Comparison of ENCODE assay signal across 8 mouse cellular contexts in the genomic region with DNA sequence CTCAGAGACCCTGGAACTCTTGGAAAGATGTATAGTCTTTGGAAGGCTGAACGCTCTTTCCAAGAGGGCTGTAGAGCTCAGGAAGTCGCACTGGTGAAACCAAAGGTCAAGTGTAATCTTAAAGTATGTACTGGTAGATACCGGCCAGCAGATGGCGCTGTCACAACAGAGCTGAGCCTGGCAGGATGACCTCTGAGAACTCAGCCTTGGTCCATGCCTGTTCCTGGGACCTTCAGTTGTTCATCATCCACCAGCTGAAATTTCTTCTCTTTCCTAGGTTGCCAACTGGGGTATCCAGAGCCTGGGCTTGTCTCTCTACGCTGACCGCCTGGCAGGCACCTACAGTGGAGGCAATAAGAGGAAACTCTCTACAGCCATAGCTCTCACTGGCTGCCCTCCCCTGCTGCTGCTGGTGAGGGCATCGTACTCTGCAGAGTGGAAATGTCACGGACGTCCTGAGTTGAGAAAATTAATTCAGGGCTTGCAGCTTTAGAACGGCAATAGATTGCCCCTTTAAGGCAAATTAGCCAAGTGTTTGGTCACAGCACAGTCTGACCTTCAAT.
DNase-seq lines count a peak whose midpoint lies in the region; ATAC-seq lines count a peak whose summit lies in the region.

No protein-coding gene starts in this region.

- H3K27ac ChIP-seq in embryonic facial prominence, embryonic 10.5 days (replicated peaks): no peak overlapping the region
- no peak overlapping the region for H3K27ac ChIP-seq in limb, embryonic 12.5 days
- H3K27ac ChIP-seq in neural tube, embryonic 14.5 days (ENCODE audit: low read depth, low read length): no peak overlapping the region

- H3K4me3 ChIP-seq in embryonic facial prominence, embryonic 10.5 days: no peak overlapping the region
- no peak overlapping the region for H3K4me3 ChIP-seq in limb, embryonic 12.5 days (replicated peaks)
- H3K4me3 ChIP-seq in neural tube, embryonic 14.5 days (ENCODE audit: low read depth, low read length): no peak overlapping the region

- H3K4me1 ChIP-seq in embryonic facial prominence, embryonic 10.5 days: no peaks in the 10 kb centered on the region
- no peaks in the 10 kb centered on the region for H3K4me1 ChIP-seq in limb, embryonic 12.5 days (replicated peaks)
- no peaks in the 10 kb centered on the region for H3K4me1 ChIP-seq in neural tube, embryonic 14.5 days (ENCODE audit: control insufficient read depth, insufficient read depth, low read length)

- no peaks in the 10 kb centered on the region for H3K9me3 ChIP-seq in embryonic facial prominence, embryonic 10.5 days
- H3K9me3 ChIP-seq in limb, embryonic 12.5 days: no peaks in the 10 kb centered on the region
- no peaks in the 10 kb centered on the region for H3K9me3 ChIP-seq in neural tube, embryonic 14.5 days (ENCODE audit: control insufficient read depth, low read length)

- 0 out of 2 replicates have a peak, but pooled peaks cover 4% of the 10 kb centered on the region for H3K27me3 ChIP-seq in embryonic facial prominence, embryonic 10.5 days (replicated peaks; ENCODE audit: low read depth, poor library complexity, severe bottlenecking)
- no peaks in the 10 kb centered on the region for H3K27me3 ChIP-seq in limb, embryonic 12.5 days
- no peaks in the 10 kb centered on the region for H3K27me3 ChIP-seq in neural tube, embryonic 14.5 days (ENCODE audit: control insufficient read depth, insufficient read depth, low read length)

- H3K36me3 ChIP-seq in embryonic facial prominence, embryonic 10.5 days (replicated peaks): no peaks in the 10 kb centered on the region
- H3K36me3 ChIP-seq in limb, embryonic 12.5 days: no peaks in the 10 kb centered on the region
- no peaks in the 10 kb centered on the region for H3K36me3 ChIP-seq in neural tube, embryonic 14.5 days (ENCODE audit: control insufficient read depth, insufficient read depth, low read length)

- peak; percentile 10; the same call in 1 of the 2 replicates for ATAC-seq in limb, embryonic 12.5 days (ENCODE audit: insufficient number of reproducible peaks, insufficient read depth, low FRiP score, low TSS enrichment, low read depth)
- peak; percentile 21; the same call in 1 of the 2 replicates for ATAC-seq in neural tube, embryonic 14.5 days (ENCODE audit: low read depth)

- no peak overlapping the region for H3K4me2 ChIP-seq in limb, embryonic 12.5 days
- no peak overlapping the region for H3K4me2 ChIP-seq in neural tube, embryonic 14.5 days (ENCODE audit: low read depth, low read length)

- peak; percentile 3 to 27 for DNase-seq in layer of hippocampus, adult 18-20 months (ENCODE audit: low spot score in 2 of 2)
- no peak for DNase-seq in layer of hippocampus, adult 9-11 months
- peak; percentile 83 for DNase-seq in adrenal gland, postnatal 25 days
- peak; percentile 66 for DNase-seq in embryonic facial prominence, embryonic 10.5 days (ENCODE audit: low spot score)
- peak; percentile 70 for DNase-seq in induced T-regulatory cell, adult 2 months (ENCODE audit: low read depth)
- DNase-seq in thymus, postnatal 0 days (ENCODE audit: low spot score): peak; percentile 63

- WGBS in embryonic facial prominence, embryonic 10.5 days: 44% methylated on average over 10 of the region's 10 CpGs
- 43% methylated on average over 10 of the region's 10 CpGs for WGBS in limb, embryonic 12.5 days
- WGBS in neural tube, embryonic 14.5 days: 40% methylated on average over 10 of the region's 10 CpGs

- no peak overlapping the region for H3K9ac ChIP-seq in limb, embryonic 12.5 days (replicated peaks)
- no peak overlapping the region for H3K9ac ChIP-seq in neural tube, embryonic 14.5 days (replicated peaks; ENCODE audit: low read depth, low read length)
